Mouse (Mus musculus) kidney, postnatal 36 days (tissue): ENCODE results near the gene Emb.

ENCODE experiments used
- DNase-seq, 2 experiments: peaks; one replicate each; pipeline ENCODE4 v3.0.0; 2021 to 2022; ENCODE audit warnings: mixed read lengths in 2 of 2

The Emb gene

DNA sequence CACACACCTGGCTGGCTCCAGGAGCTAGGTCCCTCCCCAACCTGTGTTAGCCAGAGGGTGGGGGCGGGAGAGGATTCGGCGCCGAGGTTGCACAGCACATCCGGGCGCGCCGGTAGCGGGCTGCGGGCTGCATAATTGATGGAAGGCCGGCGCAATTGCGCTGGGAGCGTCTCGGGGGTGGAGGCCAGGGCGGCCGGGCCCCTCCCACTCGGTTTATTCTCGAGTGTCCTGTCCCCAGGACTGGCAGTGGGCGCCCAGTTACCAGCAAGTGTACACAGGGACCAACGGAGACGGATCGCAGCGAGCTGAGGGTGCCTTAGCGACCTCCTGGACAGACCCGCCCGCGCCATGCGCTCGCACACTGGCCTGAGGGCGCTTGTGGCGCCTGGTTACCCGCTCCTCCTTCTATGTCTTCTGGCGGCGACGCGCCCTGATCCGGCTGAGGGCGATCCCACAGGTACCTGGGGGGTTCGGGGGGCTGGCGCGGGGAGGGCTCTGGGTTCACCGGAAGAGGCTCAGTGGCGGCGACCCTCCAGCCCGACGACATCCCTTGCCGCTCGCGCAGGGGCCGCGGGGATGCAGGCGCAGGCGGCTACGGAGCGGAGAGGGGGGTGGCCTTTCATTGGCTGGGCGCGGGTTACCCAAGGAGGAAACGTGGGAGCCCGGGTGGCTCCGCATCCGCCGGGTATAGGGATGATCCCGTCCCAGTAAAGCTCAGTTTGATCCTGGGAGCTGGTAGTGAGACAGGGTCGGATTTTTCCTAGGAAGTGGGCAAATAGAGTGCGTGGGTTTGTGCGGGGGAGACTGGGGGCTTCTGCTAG lies 12.4 kb downstream of the Emb start, which contains the start of gene Gm17509:
Gm17509 (minus strand) TSS at position 575 of the 821 bp plus-strand sequence.
- DNase-seq: peak; percentile 12 to 51

DNA sequence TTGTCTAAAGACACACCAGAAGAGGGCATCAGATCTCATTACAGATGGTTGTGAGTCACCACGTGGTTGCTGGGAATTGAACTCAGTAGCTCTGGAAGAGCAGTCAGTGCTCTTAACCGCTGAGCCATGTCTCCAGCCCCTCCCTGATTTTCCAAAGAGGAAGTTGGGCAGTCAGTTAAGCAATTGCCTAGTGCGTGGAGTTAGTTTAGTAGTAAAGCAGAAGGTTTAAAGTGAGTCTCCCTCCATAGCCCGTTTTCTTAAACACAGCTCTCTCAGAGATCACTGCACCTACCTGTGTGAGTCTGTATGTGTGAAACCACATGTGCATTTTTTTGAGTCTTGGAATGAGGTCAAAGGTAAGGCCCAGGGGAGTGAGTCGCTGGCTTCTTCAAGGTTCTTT lies 14.8 kb downstream of the Emb start:
- DNase-seq: no peak

DNA sequence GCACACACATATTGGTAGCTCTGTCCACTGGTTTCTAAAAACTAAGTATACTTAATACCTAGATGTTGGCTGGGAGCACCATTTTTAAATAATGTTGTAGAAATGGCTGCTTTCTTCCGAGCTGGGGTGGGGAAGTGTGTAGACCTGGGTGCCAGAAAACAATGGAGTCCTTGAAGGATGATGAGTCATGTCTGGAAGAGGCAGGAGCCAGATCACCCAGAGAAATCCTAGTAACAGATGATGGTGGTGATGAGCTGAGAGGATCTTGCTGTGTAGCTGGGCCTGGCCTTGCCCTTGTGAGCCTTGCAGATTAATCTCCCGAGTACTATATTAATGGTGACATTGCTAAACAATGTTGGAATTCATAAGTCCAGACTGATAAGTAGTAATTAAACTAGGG lies 16.6 kb downstream of the Emb start:
- DNase-seq: no peak

DNA sequence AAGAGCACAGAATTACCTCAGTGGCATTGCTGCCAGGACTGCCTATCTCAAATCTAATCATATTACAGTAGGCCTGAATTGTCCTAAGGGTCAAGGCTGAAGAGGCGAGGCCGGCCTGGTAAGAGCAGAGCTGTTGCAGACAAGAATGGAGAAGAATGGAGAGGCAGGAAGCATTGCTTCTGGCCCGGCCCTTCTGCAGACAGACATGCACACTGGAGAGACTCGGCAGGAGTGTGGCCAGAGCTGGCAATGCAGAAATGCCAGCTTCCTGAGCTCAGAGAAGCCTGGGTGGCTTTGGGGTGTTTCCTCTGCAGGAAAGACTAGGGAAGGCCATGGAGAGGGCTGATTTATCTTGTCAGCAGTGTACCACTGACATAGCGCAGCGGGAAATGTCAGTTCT lies 17.2 kb downstream of the Emb start:
- DNase-seq: no peak

DNA sequence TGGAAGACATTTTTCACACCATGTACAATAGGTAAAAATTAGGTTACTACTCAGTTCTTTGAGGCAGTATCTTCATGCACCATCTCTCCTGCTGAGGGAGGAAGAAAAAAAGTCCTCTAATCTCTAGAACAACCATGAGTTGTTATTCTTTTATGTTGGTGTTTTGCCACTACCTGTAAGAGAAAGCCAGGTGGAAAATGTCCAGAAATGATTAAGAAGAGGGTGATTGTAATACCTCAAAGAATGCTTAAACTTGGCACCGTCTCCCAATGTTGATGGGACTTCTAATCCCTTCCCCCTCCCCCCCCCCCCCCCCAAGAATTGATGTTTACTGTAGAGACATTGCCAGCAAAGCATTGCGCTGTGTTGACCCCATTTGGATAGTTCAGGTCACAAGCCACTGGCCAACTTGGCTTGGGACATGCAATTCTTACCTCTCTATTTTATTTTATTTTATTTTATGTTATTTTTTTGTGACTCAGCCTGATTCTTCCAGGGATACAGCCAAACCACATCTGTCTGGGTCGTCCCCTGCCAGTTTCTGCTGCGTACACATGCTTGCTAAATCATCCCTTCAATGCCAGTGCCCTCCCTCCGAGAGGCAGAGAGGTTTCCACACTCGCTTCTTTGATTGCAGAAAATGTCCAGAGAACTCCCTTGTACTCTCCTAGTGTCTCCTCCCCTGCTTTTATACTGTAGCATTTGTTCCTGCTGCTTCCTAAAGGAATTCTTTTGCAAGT lies 22.2 kb downstream of the Emb start:
- DNase-seq: no peak

DNA sequence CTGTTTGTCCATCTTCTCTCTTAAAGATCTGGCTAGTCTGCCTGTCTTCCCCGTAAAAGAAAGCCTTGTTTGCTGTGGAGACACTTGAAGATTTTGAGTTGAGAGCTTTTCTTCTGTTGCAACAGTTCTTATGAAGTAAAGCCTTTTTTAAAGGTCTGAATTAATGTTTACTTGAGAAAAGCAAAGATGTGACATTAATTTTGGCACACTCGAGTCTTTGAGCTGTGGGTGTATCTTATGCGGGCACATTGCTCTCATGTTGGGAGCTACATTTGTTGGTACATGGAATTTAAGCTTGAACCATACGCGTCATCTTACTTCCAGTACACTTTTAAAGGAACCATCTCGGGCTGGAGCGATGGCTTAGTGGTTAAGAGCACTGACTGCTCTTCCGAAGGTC lies 25.5 kb downstream of the Emb start:
- no peak for DNase-seq

DNA sequence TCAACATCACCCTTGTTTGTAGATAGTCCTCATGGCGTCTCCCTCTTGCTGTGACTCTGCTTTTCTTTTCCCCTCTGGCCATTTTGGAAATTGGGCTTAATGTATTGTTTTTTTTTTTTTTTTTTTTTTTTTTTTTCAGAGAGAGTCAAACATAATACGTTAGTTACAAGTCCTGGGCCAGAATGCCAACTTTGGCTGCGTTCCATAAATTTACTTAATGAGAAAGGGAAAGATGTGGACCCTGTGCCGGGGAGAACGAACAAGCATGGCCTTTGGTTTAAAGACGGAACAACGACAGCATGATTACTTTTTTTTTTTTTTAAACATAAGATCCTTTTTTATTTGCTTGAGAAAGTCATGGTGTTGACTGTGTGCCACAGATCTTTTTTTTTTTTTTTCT lies 26.1 kb downstream of the Emb start:
- no peak for DNase-seq

DNA sequence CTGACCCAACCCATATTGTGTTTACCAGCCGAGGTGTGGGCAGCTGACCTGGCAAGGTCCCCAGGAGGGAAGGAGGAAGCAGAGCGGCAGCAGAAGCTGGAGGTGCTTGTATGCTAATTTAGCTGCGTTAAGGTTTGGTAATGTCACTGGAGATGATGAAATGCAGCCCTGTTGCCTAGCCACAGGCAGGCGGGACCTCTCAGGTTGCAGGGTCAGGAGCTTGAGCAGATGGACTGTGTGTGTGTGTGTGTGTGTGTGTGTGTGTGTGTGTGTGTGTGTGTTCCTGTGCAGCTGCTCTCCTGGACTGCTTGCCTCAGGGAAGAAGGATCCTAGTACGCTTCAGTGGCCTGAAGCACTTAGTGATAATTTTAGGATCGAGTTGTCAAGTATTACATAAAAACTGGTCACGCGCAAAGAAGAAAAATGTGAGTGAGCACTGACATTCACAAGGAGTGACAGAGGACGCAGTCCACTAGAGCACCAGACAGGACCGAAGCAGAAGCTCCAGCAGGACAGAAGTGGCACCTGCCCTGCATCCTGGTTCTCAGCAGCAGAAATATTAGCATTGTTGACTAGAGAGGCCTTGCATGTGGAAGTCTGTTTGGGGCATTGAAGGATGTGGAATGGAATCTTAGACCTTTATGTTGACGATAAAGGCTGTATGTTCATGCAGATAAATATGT lies 27.3 kb downstream of the Emb start:
- DNase-seq: peak; percentile 49 to 58

DNA sequence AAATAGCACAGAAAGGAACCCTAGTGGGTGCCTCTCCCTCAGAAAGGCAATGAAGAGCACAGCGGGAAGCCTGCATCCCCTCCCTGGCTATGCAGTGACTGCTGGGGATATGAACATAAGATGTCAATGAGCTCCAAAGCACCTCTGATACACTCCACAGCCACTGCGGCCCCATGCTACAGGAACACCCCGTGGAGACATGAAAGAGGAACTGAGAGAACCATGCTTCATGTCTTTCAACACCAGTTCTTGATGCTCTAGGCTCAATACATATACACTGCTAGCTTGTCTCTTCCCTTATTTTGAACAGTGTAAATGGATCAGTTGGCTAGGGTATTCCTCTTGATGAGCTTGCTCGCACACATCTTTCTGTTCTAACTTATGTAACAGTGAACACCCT lies 28.8 kb downstream of the Emb start:
- no peak for DNase-seq

DNA sequence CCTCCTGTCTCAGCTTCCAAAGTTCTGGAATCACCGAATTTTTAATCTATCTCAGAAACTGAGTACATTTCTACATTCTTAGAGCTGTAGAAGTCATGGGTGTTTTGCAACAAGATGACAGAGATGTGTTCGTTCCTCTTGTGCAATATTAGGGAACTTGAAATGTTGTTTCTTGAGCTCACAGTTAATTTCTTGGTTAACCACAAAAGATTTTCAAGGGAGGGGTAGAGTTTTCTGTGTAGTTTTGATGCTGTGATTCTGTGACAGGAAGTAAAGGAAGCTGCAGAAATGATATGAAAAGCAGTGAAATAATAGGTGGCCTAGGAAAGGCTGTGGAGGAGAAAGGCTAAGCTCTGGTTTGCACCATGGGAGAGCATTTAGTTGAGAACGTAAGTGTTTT lies 33.7 kb downstream of the Emb start:
- DNase-seq: no peak

DNA sequence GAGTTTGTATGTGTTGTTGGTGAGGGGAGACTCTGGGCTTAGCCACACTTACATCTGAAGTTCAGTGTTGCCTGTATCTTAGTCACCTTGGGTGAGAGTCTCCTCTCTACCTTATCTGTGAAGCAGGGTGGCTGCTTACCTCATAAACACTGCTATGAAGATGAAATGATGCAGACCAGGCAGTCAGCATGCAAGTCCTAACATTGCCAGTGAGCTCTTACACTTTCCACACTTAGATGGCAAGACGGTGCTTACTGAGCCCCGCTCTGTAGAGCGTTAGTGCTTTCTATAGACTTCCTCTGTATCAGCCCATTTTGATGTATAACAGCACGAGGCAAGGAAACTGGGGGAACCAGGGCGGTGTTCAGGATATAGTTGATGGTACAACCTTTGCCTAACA lies 34.3 kb downstream of the Emb start:
- no peak for DNase-seq

DNA sequence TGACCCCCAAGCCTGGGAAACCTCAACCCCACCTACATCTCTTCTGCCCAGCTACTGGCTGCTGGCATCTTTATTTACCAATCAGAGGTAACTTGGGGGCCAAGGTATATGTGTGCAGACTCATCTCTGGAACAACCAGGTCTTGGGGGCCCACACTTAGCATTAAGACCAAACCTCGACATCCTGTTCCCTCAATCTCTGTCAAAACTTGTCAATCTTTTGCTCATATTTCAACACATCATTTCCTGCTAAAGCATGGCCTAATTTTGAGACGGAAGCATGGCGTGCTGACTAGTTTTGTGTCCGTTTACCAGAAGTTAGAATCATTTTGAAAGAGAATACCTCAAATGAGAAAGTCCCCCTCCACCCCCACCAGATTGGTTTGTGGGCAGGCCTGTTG lies 52.4 kb downstream of the Emb start:
- no peak for DNase-seq

DNA sequence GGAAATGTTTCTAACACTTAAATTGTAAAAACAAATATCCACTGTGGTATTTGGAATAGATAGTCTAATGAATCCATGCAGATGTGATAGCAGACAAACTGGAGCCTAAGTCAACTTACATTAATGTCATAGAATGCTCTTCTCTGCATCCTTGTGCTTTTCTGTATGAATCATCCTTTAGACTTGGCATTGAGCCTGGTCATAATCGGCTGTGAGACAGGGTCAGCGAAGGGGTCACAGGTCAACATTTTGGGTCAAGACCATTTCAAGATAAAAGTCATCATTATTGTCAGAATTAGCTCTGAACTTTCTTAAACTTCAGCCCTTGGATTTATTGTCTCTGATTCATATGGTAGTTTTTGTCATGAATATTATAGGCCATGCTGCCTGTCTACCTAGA lies 57.8 kb downstream of the Emb start:
- DNase-seq: no peak

DNA sequence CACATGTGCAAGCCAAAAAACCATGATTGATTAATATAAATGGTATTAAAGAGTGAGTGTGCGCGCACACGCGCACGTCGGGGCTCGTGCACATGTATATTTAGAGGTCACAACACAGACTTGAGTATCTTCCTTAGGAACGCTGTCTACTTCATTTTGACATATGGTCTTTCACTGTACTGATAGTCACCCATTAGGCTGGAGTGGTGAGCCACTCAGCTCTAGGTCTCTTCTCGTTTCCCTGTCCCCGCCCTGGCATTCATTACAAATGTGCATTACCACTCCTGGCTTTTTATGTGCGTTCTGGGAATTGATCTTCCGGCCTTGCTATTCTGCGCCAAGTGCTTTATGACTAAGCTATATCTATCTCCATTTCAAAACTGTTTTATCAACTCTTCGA lies 59.6 kb downstream of the Emb start:
- DNase-seq: no peak

DNA sequence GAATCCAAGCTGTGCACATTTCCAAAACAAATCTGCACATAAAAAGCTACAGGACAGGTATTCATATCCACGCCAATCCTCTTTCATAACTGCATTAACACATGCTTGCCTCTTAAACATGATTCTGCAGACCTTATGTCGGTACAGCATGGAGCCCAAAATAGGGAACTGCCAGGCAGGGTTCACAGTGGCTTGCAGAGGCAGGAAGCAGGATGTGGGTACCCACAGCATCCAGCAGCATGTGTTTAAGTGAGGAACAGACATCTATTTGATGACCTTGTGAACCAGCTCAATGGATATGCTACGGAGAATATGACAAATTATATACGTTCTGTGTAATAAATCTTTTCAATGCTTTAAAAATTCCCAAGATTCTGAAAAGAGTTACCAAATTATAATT lies 75.7 kb downstream of the Emb start:
- peak in 1 of 2 experiments; percentile 5 for DNase-seq

DNA sequence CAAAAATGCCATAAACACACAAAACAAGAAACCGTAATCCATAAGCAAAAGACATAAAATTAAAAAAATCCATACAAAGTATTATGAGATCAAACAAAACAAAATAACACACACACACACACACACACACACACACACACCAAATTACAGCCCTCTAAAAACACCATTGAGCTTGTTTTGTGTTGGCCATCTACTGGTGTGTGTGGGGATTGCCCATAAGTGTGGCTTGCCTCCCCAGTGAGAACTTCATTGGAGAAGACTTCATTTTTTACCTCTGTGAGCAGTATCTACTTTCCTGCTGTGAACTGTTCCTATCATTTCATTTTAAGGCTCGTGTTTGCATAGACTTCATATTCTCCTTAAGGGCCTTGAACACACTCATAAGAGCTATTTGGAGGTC lies 78.6 kb downstream of the Emb start:
- peak in 1 of 2 experiments; percentile 10 for DNase-seq

DNA sequence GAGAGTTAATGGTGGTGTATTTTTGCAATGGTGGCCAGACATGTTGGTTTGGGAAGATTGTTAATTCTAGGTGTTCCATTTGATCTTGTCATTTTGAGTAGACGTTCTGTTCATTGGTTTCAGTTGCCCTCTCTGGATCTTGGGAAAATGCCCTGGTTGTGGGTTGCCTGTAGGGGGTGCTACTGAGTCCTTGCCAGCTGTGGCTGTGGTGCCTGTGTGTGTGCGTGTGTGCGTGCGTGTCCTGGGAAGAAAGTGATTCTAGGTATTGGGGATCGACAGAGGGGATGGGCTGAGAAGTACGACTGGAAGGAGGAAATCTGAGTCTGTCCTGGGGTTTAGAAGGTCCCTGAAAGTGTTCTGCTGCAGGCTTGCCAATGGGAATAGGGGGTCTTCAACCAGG lies 79.1 kb downstream of the Emb start:
- DNase-seq: no peak

DNA sequence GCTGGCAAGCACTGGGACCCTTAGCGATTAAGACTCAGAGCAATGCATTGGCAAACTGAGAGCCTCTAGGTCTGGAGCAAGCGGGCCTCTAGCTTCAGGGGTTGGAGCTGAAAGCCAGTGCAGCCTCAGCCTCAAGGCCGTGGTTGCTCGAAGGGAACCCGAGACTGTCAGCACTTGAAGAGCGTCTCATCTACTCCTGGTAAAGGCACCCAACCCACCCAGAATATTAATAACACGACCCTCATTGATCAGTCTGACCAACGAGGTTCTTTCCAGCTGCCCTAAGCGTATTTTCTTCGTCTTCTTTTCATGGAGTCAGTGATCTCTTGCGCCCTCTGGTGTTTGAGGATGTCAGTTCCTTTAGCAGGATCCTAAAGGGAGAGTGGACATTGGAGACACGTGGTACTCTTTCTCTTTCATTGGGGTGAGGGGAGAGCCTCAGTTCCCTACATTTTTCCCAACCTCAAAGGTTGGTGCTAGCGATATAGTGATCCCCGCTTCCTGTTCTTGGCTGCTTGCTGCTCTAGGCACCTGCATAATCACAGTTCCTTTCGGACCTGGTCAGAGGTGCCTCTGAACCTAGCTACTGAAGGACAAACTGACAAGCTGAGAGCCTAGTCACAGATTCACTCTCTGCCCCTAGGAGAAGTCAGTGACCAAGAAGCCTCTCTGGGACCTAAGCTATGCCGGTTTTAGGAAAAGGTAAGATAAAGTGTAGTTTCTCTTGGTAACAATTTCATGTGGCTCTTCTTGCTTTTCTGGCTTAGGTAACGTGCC lies 81.3 kb downstream of the Emb start:
- peak; percentile 61 to 85 for DNase-seq

DNA sequence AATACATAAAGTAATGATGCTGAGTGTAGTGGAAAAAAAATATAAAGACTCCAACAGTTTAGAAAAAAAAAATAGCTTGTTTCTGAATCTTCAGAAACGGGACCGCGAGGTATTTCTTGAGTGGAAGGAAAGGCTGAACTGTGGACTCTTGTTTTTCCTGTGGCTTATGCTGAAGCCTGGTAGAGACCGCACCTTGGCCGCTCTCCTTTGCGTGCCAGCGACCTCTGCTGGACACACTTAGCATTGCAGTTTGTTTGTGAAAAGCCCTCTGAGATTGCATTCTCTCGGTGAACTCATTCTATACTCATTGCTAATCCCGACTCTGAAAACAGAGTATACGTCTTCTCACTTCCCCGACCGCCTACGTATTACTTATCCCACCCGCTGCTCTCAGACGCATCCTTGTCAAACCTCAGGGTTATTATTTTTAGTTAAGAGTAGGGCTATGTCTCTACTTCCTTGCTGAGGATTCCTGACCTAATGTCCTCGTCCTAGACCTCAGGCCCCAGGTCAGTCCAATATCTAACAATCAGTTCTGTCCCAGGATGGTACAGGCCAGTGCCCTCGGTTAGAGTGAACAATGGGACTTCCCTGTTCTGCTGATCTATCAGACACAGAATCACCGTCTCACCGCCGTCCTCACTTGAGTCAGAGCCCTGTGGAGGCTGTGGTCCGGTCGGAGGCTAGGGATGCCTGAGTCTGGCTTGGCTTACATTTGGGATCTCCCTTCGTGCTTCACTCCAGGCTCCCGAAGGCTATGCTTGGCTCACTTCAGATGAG lies 103.3 kb downstream of the Emb start:
- DNase-seq: peak; percentile 43 to 86
